Mouse (Mus musculus): ENCODE measurements around the gene Speer4d.
"Not testable (repeated sequence)": the region's sequence is repeated elsewhere in the genome, so short reads cannot be mapped to it uniquely, and the experiment has no call there.

Speer4d gene

GRCm38 (mm10) chr5:15618764-15619163 lies at the start of gene Speer4d:
Gene Speer4d, plus strand, starts transcription at chr5:15619064.
- in situ Hi-C loops (cut with MboI): not testable (repeated sequence)

- in situ Hi-C loops (cut with MboI): not testable (repeated sequence)
Observed at GRCm38 (mm10) chr5:15573735-15574134, 45.1 kb upstream of the Speer4d start.

- in situ Hi-C loops (cut with MboI): not testable (repeated sequence)
Observed at GRCm38 (mm10) chr5:15577033-15577432, 41.8 kb upstream of the Speer4d start, which contains the start of gene Gm21083. Gene Gm21083, plus strand, starts transcription at chr5:15577333.

GRCm38 (mm10) chr5:15586351-15586750 lies 32.5 kb upstream of the Speer4d start:
- in situ Hi-C loops (cut with MboI): not testable (repeated sequence)

GRCm38 (mm10) chr5:15588291-15588690 lies 30.6 kb upstream of the Speer4d start:
- in situ Hi-C loops (cut with MboI): not testable (repeated sequence)

- in situ Hi-C loops (cut with MboI): not testable (repeated sequence)
Observed at GRCm38 (mm10) chr5:15590635-15591034, 28.2 kb upstream of the Speer4d start.

GRCm38 (mm10) chr5:15591577-15591976 lies 27.3 kb upstream of the Speer4d start:
- in situ Hi-C loops (cut with MboI): not testable (repeated sequence)

- in situ Hi-C loops (cut with MboI): not testable (repeated sequence)
Observed at GRCm38 (mm10) chr5:15598831-15599230, 20.0 kb upstream of the Speer4d start.

GRCm38 (mm10) chr5:15600342-15600741 lies 18.5 kb upstream of the Speer4d start:
- in situ Hi-C loops (cut with MboI): not testable (repeated sequence)

GRCm38 (mm10) chr5:15601481-15601880 lies 17.4 kb upstream of the Speer4d start:
- in situ Hi-C loops (cut with MboI): not testable (repeated sequence)

- in situ Hi-C loops (cut with MboI): not testable (repeated sequence)
Observed at GRCm38 (mm10) chr5:15601960-15602359, 16.9 kb upstream of the Speer4d start.

GRCm38 (mm10) chr5:15602424-15602947 lies 16.4 kb upstream of the Speer4d start:
- in situ Hi-C loops (cut with MboI): not testable (repeated sequence)

- in situ Hi-C loops (cut with MboI): not testable (repeated sequence)
Observed at GRCm38 (mm10) chr5:15603008-15603407, 15.9 kb upstream of the Speer4d start.

GRCm38 (mm10) chr5:15603585-15603984 lies 15.3 kb upstream of the Speer4d start:
- in situ Hi-C loops (cut with MboI): not testable (repeated sequence)

- in situ Hi-C loops (cut with MboI): not testable (repeated sequence)
Observed at GRCm38 (mm10) chr5:15606677-15607076, 12.2 kb upstream of the Speer4d start.

- in situ Hi-C loops (cut with MboI): not testable (repeated sequence)
Observed at GRCm38 (mm10) chr5:15610695-15611094, 8.2 kb upstream of the Speer4d start.

GRCm38 (mm10) chr5:15616195-15616594 lies 2.7 kb upstream of the Speer4d start:
- in situ Hi-C loops (cut with MboI): not testable (repeated sequence)

- in situ Hi-C loops (cut with MboI): not testable (repeated sequence)
Observed at GRCm38 (mm10) chr5:15628136-15628535, 9.3 kb downstream of the Speer4d start.

- in situ Hi-C loops (cut with MboI): not testable (repeated sequence)
Observed at GRCm38 (mm10) chr5:15630068-15630467, 11.2 kb downstream of the Speer4d start.

GRCm38 (mm10) chr5:15637637-15638036 lies 18.8 kb downstream of the Speer4d start:
- in situ Hi-C loops (cut with MboI): not testable (repeated sequence)

GRCm38 (mm10) chr5:15645707-15646106 lies 26.8 kb downstream of the Speer4d start:
- in situ Hi-C loops (cut with MboI): not testable (repeated sequence)

- in situ Hi-C loops (cut with MboI): not testable (repeated sequence)
Observed at GRCm38 (mm10) chr5:15652334-15652733, 33.5 kb downstream of the Speer4d start.

GRCm38 (mm10) chr5:15656959-15657358 lies 38.1 kb downstream of the Speer4d start, which contains the start of gene 4930572O03Rik:
Gene 4930572O03Rik, minus strand, starts transcription at chr5:15657059.
- in situ Hi-C loops (cut with MboI): not testable (repeated sequence)

- in situ Hi-C loops (cut with MboI): not testable (repeated sequence)
Observed at GRCm38 (mm10) chr5:15663847-15664246, 45.0 kb downstream of the Speer4d start.
